Mouse (Mus musculus): ENCODE data around the gene Tcf23.

- TF ChIP-seq CTCF (IDR thresholded peaks at IDR 0.05; ENCODE audit: borderline replicate concordance, extremely low read depth, insufficient read depth, insufficient read length) (no peak), POLR2A (IDR thresholded peaks at IDR 0.05; ENCODE audit: borderline replicate concordance, extremely low read depth, insufficient read depth, insufficient read length, poor library complexity, severe bottlenecking) (no peak)
Measured at GRCm38 (mm10) chr5:30934725-30935461, 33.6 kb upstream of the Tcf23 start.

Data from brain, embryonic 14.5 days (tissue).